In the genomic region with DNA sequence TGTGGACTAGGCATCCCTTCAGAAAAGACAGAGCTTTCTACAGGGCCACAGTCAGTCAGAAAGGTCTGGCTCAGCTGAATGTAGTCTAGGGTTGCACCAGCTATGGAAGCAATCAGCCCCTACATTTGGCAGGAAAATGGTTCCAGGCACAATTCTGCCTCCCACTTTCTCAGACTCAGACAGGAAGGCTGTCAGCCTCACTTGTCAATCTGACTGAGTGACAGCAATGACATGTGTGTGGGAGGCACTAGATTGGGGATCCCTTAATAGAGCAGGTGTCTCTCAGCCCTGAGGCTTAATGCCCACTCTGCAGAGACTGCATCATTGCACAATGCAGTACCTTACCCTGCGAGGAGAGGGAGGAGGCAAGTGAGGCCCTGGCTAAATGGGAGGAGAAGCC, we compare ENCODE assay signal across 22 mouse cellular contexts.
DNase-seq lines count a peak whose midpoint lies in the region; ATAC-seq and TF ChIP-seq lines count a peak whose summit lies in the region.
"Had no signal": no experiment of that assay in that cellular context is flagged by ENCODE, and none has a peak within 500 bp of the region (broad histone marks: within the 10 kb centered on the region; RNA-seq: fewer than 3 reads in every experiment).

No protein-coding gene starts in this region.

- ATAC-seq in forebrain, embryonic 13.5 days: peak; percentile 30; the same call in 1 of the 2 replicates
- ATAC-seq: intestine, postnatal 0 days had no signal

- WGBS in forebrain, embryonic 13.5 days: 74% methylated on average over 1 of the region's 1 CpGs
- 63% methylated on average over 1 of the region's 1 CpGs for WGBS in forebrain, embryonic 10.5 days

- H3K36me3 ChIP-seq in forebrain, embryonic 13.5 days (ENCODE audit: poor library complexity, severe bottlenecking): no peaks in the 10 kb centered on the region
- H3K36me3 ChIP-seq in forebrain, embryonic 10.5 days (replicated peaks): no peaks in the 10 kb centered on the region
- H3K36me3 ChIP-seq: embryonic facial prominence, embryonic 12.5 days; embryonic facial prominence, embryonic 15.5 days; heart, embryonic 13.5 days; hindbrain, embryonic 12.5 days; hindbrain, embryonic 15.5 days had no signal

- no peaks in the 10 kb centered on the region for H3K27me3 ChIP-seq in forebrain, embryonic 13.5 days
- no peaks in the 10 kb centered on the region for H3K27me3 ChIP-seq in forebrain, embryonic 10.5 days (ENCODE audit: poor library complexity, severe bottlenecking)
- H3K27me3 ChIP-seq: embryonic facial prominence, embryonic 12.5 days; embryonic facial prominence, embryonic 15.5 days; heart, embryonic 13.5 days; hindbrain, embryonic 12.5 days; hindbrain, embryonic 15.5 days had no signal

- TF ChIP-seq CTCF in brain, embryonic 14.5 days (IDR thresholded peaks at IDR 0.05; ENCODE audit: borderline replicate concordance, extremely low read depth, insufficient read depth, insufficient read length): no peak

- no peak overlapping the region for H3K9ac ChIP-seq in forebrain, embryonic 13.5 days
- H3K9ac ChIP-seq: embryonic facial prominence, embryonic 12.5 days; embryonic facial prominence, embryonic 15.5 days; heart, embryonic 13.5 days; hindbrain, embryonic 12.5 days; hindbrain, embryonic 15.5 days had no signal

- 0 out of 2 replicates have a peak, but pooled peaks cover 9% of the 10 kb centered on the region for H3K4me1 ChIP-seq in forebrain, embryonic 13.5 days
- H3K4me1 ChIP-seq in forebrain, embryonic 10.5 days: no peaks in the 10 kb centered on the region
- H3K4me1 ChIP-seq: embryonic facial prominence, embryonic 12.5 days; embryonic facial prominence, embryonic 15.5 days; heart, embryonic 13.5 days; hindbrain, embryonic 12.5 days had no signal

- DNase-seq in forebrain, embryonic 10.5 days (ENCODE audit: extremely low spot score, low spot score): no peak
- peak; percentile 56 for DNase-seq in heart, adult 11 months
- DNase-seq in heart, postnatal 4 days: no peak
- DNase-seq in brain, embryonic 14.5 days (ENCODE audit: low read depth): peak; percentile 63
- DNase-seq in left cerebral cortex, postnatal 10 days (ENCODE audit: extremely low spot score in 1 of 2, low spot score in 2 of 2): no peak
- DNase-seq: adrenal gland, postnatal 10 days; adrenal gland, postnatal 36 days; cerebellum, adult 11 months; cerebellum, adult 2 months; cerebellum, adult 9-11 months; cerebellum, postnatal 25 days; gastrocnemius, postnatal 10 days; gastrocnemius, postnatal 36 days; heart, postnatal 14 days; kidney, adult 2 months had no signal

- no peak overlapping the region for H3K4me2 ChIP-seq in forebrain, embryonic 13.5 days
- H3K4me2 ChIP-seq: embryonic facial prominence, embryonic 12.5 days; embryonic facial prominence, embryonic 15.5 days; heart, embryonic 13.5 days; hindbrain, embryonic 12.5 days; hindbrain, embryonic 15.5 days had no signal

- H3K4me3 ChIP-seq in forebrain, embryonic 13.5 days: no peak overlapping the region
- H3K4me3 ChIP-seq in forebrain, embryonic 10.5 days: no peak overlapping the region
- H3K4me3 ChIP-seq: embryonic facial prominence, embryonic 12.5 days; embryonic facial prominence, embryonic 15.5 days; heart, embryonic 13.5 days; hindbrain, embryonic 12.5 days; hindbrain, embryonic 15.5 days had no signal

- H3K27ac ChIP-seq in forebrain, embryonic 13.5 days: no peak overlapping the region
- no peak overlapping the region for H3K27ac ChIP-seq in forebrain, embryonic 10.5 days
- H3K27ac ChIP-seq: embryonic facial prominence, embryonic 12.5 days; embryonic facial prominence, embryonic 15.5 days; heart, embryonic 13.5 days; hindbrain, embryonic 12.5 days; hindbrain, embryonic 15.5 days had no signal

- TF ChIP-seq POLR2A in brain, embryonic 14.5 days (IDR thresholded peaks at IDR 0.05; ENCODE audit: borderline replicate concordance, extremely low read depth, insufficient read depth, insufficient read length, poor library complexity, severe bottlenecking): no peak

- H3K9me3 ChIP-seq in forebrain, embryonic 13.5 days (replicated peaks): no peaks in the 10 kb centered on the region
- H3K9me3 ChIP-seq in forebrain, embryonic 10.5 days: no peaks in the 10 kb centered on the region
- H3K9me3 ChIP-seq: embryonic facial prominence, embryonic 12.5 days; embryonic facial prominence, embryonic 15.5 days; heart, embryonic 13.5 days; hindbrain, embryonic 12.5 days; hindbrain, embryonic 15.5 days had no signal

- intact Hi-C loops in left cerebral cortex, postnatal 10 days (cut with DNase I): no loop called here

Comparison
In these comparisons a context has a peak if more than half of its experiments do, and no peak if none do; other contexts are left out.
1. DNase-seq: peak in heart, adult 11 months (single experiment) and brain, embryonic 14.5 days (single experiment); none in forebrain, embryonic 10.5 days (single experiment), heart, postnatal 4 days (single experiment) and left cerebral cortex, postnatal 10 days (0 of 2).